Comparison of ENCODE assay signal across 8 mouse cellular contexts in genomic region chr11:103026901-103027300, GRCm38 (mm10). TPM values are rescaled to one million over a fixed set of nuclear protein-coding genes. Genes with fewer than 3 reads are reported as not detected.
DNase-seq lines count a peak whose midpoint lies in the region; ATAC-seq and TF ChIP-seq lines count a peak whose summit lies in the region.

No protein-coding gene starts in this region.

- WGBS in kidney, postnatal 0 days = 88% methylated on average over 3 of the region's 3 CpGs
- 96% methylated on average over 3 of the region's 3 CpGs for WGBS in forebrain, embryonic 14.5 days
- whole genome bisulfite sequencing in liver, postnatal 0 days (ENCODE audit: insufficient replicate concordance) = 50% methylated on average over 3 of the region's 3 CpGs

- no peaks in the 10 kb centered on the region for H3K27me3 ChIP-seq in kidney, postnatal 0 days (ENCODE audit: insufficient read depth, low read length)
- no peaks in the 10 kb centered on the region for H3K27me3 ChIP-seq in forebrain, embryonic 14.5 days (replicated peaks; ENCODE audit: control insufficient read depth, insufficient read depth, low read length)
- no peaks in the 10 kb centered on the region for H3K27me3 ChIP-seq in liver, postnatal 0 days (ENCODE audit: insufficient read depth, low read length)

- H3K9me3 ChIP-seq in kidney, postnatal 0 days (replicated peaks; ENCODE audit: low read length) = no peaks in the 10 kb centered on the region
- H3K9me3 ChIP-seq in forebrain, embryonic 14.5 days (replicated peaks; ENCODE audit: control insufficient read depth, low read length) = no peaks in the 10 kb centered on the region
- no peaks in the 10 kb centered on the region for H3K9me3 ChIP-seq in liver, postnatal 0 days (ENCODE audit: low read length)

- no peak overlapping the region for H3K4me3 ChIP-seq in kidney, postnatal 0 days (replicated peaks; ENCODE audit: low read depth, low read length)
- peak overlapping the region; percentile 43 for H3K4me3 ChIP-seq in bone marrow macrophage, adult 2 months (ENCODE audit: insufficient read depth, low read length)
- H3K4me3 ChIP-seq in forebrain, embryonic 14.5 days (ENCODE audit: low read depth, low read length) = no peak overlapping the region
- peak overlapping the region; percentile 74 for H3K4me3 ChIP-seq in liver, postnatal 0 days (ENCODE audit: low read depth, low read length)

- no peak overlapping the region; the same call in 1 of the 2 replicates for H3K9ac ChIP-seq in kidney, postnatal 0 days (ENCODE audit: low read depth, low read length)
- no peak overlapping the region for H3K9ac ChIP-seq in forebrain, embryonic 14.5 days (ENCODE audit: low read length)
- H3K9ac ChIP-seq in liver, postnatal 0 days (replicated peaks) = peak overlapping the region; percentile 84

- peaks cover 11% of the 10 kb centered on the region; the same call in 1 of the 2 replicates for H3K4me1 ChIP-seq in kidney, postnatal 0 days (replicated peaks; ENCODE audit: insufficient read depth, low read length)
- H3K4me1 ChIP-seq in bone marrow macrophage, adult 2 months (ENCODE audit: control insufficient read depth, insufficient read depth, low read length) = peaks cover 50% of the 10 kb centered on the region
- H3K4me1 ChIP-seq in forebrain, embryonic 14.5 days (ENCODE audit: control insufficient read depth, insufficient read depth, low read length) = peaks cover 14% of the 10 kb centered on the region
- peaks cover 33% of the 10 kb centered on the region for H3K4me1 ChIP-seq in liver, postnatal 0 days (ENCODE audit: insufficient read depth)

- 0 out of 2 replicates have a peak, but pooled peaks cover 7% of the 10 kb centered on the region for H3K36me3 ChIP-seq in kidney, postnatal 0 days (ENCODE audit: insufficient read depth, low read length)
- H3K36me3 ChIP-seq in forebrain, embryonic 14.5 days (ENCODE audit: control insufficient read depth, insufficient read depth, low read length) = 0 out of 2 replicates have a peak, but pooled peaks cover 3% of the 10 kb centered on the region
- peaks cover 14% of the 10 kb centered on the region; the same call in 1 of the 2 replicates for H3K36me3 ChIP-seq in liver, postnatal 0 days (replicated peaks; ENCODE audit: insufficient read depth, low read length)

- DNase-seq in kidney, postnatal 0 days (ENCODE audit: low spot score) = no peak
- no peak for DNase-seq in kidney, postnatal 10 days
- no peak for DNase-seq in forebrain, embryonic 14.5 days (ENCODE audit: low spot score)
- no peak for DNase-seq in liver, postnatal 0 days
- no peak for DNase-seq in urinary bladder, adult 18-20 months (ENCODE audit: low spot score in 2 of 2)
- no peak for DNase-seq in right cerebral cortex, adult 2 months (ENCODE audit: low spot score in 2 of 2)
- DNase-seq in adrenal gland, adult 18-20 months (ENCODE audit: low spot score in 2 of 2) = no peak

- no peak for ATAC-seq in kidney, postnatal 0 days (replicated peaks; ENCODE audit: low FRiP score, low read depth)
- ATAC-seq in forebrain, embryonic 14.5 days = no peak
- no peak for ATAC-seq in liver, postnatal 0 days

- TF ChIP-seq EP300 in liver, postnatal 0 days (IDR thresholded peaks at IDR 0.05; ENCODE audit: low read depth) = no peak

- no peak for TF ChIP-seq CTCF in kidney, postnatal 0 days (IDR thresholded peaks at IDR 0.05; ENCODE audit: low read depth)
- TF ChIP-seq CTCF in bone marrow macrophage, adult 2 months (IDR thresholded peaks at IDR 0.05; ENCODE audit: low read depth, low read length) = no peak
- TF ChIP-seq CTCF in liver, postnatal 0 days (IDR thresholded peaks at IDR 0.05; ENCODE audit: low read depth) = no peak

- H3K4me2 ChIP-seq in kidney, postnatal 0 days (ENCODE audit: low read length) = 0 out of 2 replicates have a peak overlapping the region, but pooled peaks have one; percentile 80
- peak overlapping the region; percentile 75; the same call in 1 of the 2 replicates for H3K4me2 ChIP-seq in forebrain, embryonic 14.5 days (ENCODE audit: low read length)
- peak overlapping the region; percentile 73 for H3K4me2 ChIP-seq in liver, postnatal 0 days (ENCODE audit: low read depth, low read length)

- no peak for TF ChIP-seq POLR2A in bone marrow macrophage, adult 2 months (IDR thresholded peaks at IDR 0.05; ENCODE audit: borderline replicate concordance, low read depth, low read length)

- no peak overlapping the region for H3K27ac ChIP-seq in kidney, postnatal 0 days
- peak overlapping the region; percentile 96 for H3K27ac ChIP-seq in bone marrow macrophage, adult 2 months (ENCODE audit: insufficient read depth, low read depth, low read length)
- no peak overlapping the region for H3K27ac ChIP-seq in forebrain, embryonic 14.5 days (ENCODE audit: low read depth, low read length)
- H3K27ac ChIP-seq in liver, postnatal 0 days (ENCODE audit: low read depth) = peak overlapping the region; percentile 96

RNA-seq across cellular contexts. Expression of gene Nmt1, which starts 1.1 kb away (rescaled TPM):
- 60.3 and 60.7 TPM in 2 replicates for polyA plus RNA-seq in kidney, postnatal 0 days (2015; fragmentation: Nextera tagmentation; extraction: Ambion mirVana)
- 69.2 and 82.6 TPM in 2 replicates for polyA plus RNA-seq in bone marrow macrophage, adult 2 months (2012; ENCODE audit: insufficient read depth, insufficient read length, missing spikeins)
- polyA plus RNA-seq in forebrain, embryonic 14.5 days (2014; fragmentation: Nextera tagmentation; extraction: Ambion mirVana) = 37.0 and 43.8 TPM in 2 replicates
- polyA plus RNA-seq in liver, postnatal 0 days (2015; fragmentation: Nextera tagmentation; extraction: Ambion mirVana) = 37.5 and 37.7 TPM in 2 replicates
- 100 to 1,000 TPM in 1 of 2 experiments, 10 to 100 TPM in 1; 97.0 to 100 TPM for total RNA-seq in adrenal gland, adult 18-20 months (2021)

RNA-seq across cellular contexts. Expression of gene Dcakd, which starts 1.2 kb away (rescaled TPM):
- 103 and 106 TPM in 2 replicates for polyA plus RNA-seq in kidney, postnatal 0 days (2015; fragmentation: Nextera tagmentation; extraction: Ambion mirVana)
- polyA plus RNA-seq in bone marrow macrophage, adult 2 months (2012; ENCODE audit: insufficient read depth, insufficient read length, missing spikeins) = 40.9 and 43.2 TPM in 2 replicates
- polyA plus RNA-seq in forebrain, embryonic 14.5 days (2014; fragmentation: Nextera tagmentation; extraction: Ambion mirVana) = 207 and 220 TPM in 2 replicates
- polyA plus RNA-seq in liver, postnatal 0 days (2015; fragmentation: Nextera tagmentation; extraction: Ambion mirVana) = 32.3 and 32.5 TPM in 2 replicates
- 10 to 100 TPM; 44.7 to 54.1 TPM for total RNA-seq in adrenal gland, adult 18-20 months (2021)

Comparison
In these comparisons a context has a peak if more than half of its experiments do, and no peak if none do; other contexts are left out.
1. H3K27ac ChIP-seq: peak in bone marrow macrophage, adult 2 months (single experiment) and liver, postnatal 0 days (single experiment); none in kidney, postnatal 0 days (single experiment) and forebrain, embryonic 14.5 days (single experiment).
2. H3K4me3 ChIP-seq: peak in bone marrow macrophage, adult 2 months (single experiment) and liver, postnatal 0 days (single experiment); none in kidney, postnatal 0 days (single experiment) and forebrain, embryonic 14.5 days (single experiment).
3. Peak in every context shown above with its lines, with median percentiles within 50 percentile points of each other: H3K4me2 ChIP-seq.